Mouse (Mus musculus) stomach, embryonic 14.5 days (tissue): ENCODE data around the gene Fbxw10. TPM values are rescaled to one million over a fixed set of nuclear protein-coding genes. Genes with fewer than 3 reads are reported as not detected.

Source experiments
- ATAC-seq: fragments of 200-750 bp; cut with Nextera tagmentation; 2 replicates; pipeline ENCODE4 v1.8.0; 2017; ENCODE audit warnings: low read depth, moderate TSS enrichment; ENCODE audit not compliant: insufficient number of reproducible peaks, insufficient read depth, low FRiP score
- H3K27ac ChIP-seq: fragments of 300-500 bp; sonication (generic); 2 replicates; pipeline ENCODE4 v1.5.1; 2014; ENCODE audit warnings: mild to moderate bottlenecking, low read length, moderate library complexity, mixed read lengths
- H3K27me3 ChIP-seq: fragments of 300-500 bp; sonication (generic); 2 replicates; pipeline ENCODE4 v1.6.1; 2014; ENCODE audit warnings: low read length, control low read depth, mixed read lengths; ENCODE audit not compliant: control insufficient read depth, insufficient read depth
- H3K36me3 ChIP-seq: fragments of 300-500 bp; sonication (generic); 2 replicates; pipeline ENCODE4 v1.6.1; 2014; ENCODE audit warnings: mild to moderate bottlenecking, control low read depth, low read length, moderate library complexity, mixed read lengths; ENCODE audit not compliant: control insufficient read depth, insufficient read depth
- H3K4me1 ChIP-seq: fragments of 300-500 bp; sonication (generic); 2 replicates; pipeline ENCODE4 v1.6.1; 2014; ENCODE audit warnings: low read length, control low read depth, mixed read lengths; ENCODE audit not compliant: control insufficient read depth, insufficient read depth
- H3K4me2 ChIP-seq: fragments of 300-500 bp; sonication (generic); replicated peaks from 2 replicates; pipeline ENCODE4 v1.6.1; 2014; ENCODE audit warnings: low read depth, low read length, control low read depth
- H3K4me3 ChIP-seq: fragments of 300-500 bp; sonication (generic); 2 replicates; pipeline ENCODE4 v1.5.1; 2014; ENCODE audit warnings: low read depth, low read length, control low read depth
- H3K9ac ChIP-seq: fragments of 300-500 bp; sonication (generic); replicated peaks from 2 replicates; pipeline ENCODE4 v1.6.1; 2014; ENCODE audit warnings: low read depth, mild to moderate bottlenecking, control low read depth, low read length, moderate library complexity, mixed read lengths
- H3K9me3 ChIP-seq: fragments of 300-500 bp; sonication (generic); 2 replicates; pipeline ENCODE4 v1.6.1; 2016; ENCODE audit warnings: low read depth, low read length, control low read depth; ENCODE audit not compliant: control insufficient read depth
- WGBS: fragments of 180-500 bp; shearing (Covaris S2); extraction: QIAGEN DNeasy Blood & Tissue Kit; methylation state at CpG from one replicate; pipeline ENCODE4 v1.1.7; 2014; 5-methylcytosine and 5-hydroxymethylcytosine counted together
- polyA plus RNA-seq: library from polyadenylated mRNA; unstranded; fragments of >200 nt; fragmentation: Nextera tagmentation; extraction: Ambion mirVana; gene quantifications from 2 replicates; pipeline ENCODE4 v1.2.1, GENCODE M21; 2014

The Fbxw10 gene
- polyA plus RNA-seq, 1 experiment from 2014 or later, result 1.1 TPM

DNA sequence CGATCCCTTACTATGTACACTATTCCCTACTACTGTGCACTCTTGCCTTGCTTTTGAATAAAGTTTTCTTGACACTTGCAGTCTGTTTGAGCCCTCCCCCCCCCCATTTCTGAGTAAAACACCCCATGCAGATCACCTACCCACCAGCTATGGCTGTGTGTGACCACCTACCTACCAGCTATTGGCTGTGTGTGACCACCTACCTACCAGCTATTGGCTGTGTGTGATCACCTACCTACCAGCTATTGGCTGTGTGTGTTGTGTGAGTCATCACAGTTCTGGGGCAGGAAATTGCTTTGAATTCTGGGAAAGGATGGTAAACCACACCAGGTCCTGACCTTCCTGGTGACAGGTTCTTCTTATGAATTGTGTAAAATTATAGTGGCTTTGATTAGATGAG is 31.4 kb upstream of the Fbxw10 start:
- 73% methylated on average over 1 of the region's 1 CpGs for WGBS
- H3K36me3 ChIP-seq, result no peaks in the 10 kb centered on the region
- peaks cover 19% of the 10 kb centered on the region for H3K4me1 ChIP-seq
- no peaks in the 10 kb centered on the region for H3K9me3 ChIP-seq
- H3K9ac ChIP-seq, result no peak overlapping the region
- H3K4me3 ChIP-seq, result no peak overlapping the region
- ATAC-seq, result no peak
- no peak overlapping the region for H3K27ac ChIP-seq
- no peaks in the 10 kb centered on the region for H3K27me3 ChIP-seq
- H3K4me2 ChIP-seq, result no peak overlapping the region

DNA sequence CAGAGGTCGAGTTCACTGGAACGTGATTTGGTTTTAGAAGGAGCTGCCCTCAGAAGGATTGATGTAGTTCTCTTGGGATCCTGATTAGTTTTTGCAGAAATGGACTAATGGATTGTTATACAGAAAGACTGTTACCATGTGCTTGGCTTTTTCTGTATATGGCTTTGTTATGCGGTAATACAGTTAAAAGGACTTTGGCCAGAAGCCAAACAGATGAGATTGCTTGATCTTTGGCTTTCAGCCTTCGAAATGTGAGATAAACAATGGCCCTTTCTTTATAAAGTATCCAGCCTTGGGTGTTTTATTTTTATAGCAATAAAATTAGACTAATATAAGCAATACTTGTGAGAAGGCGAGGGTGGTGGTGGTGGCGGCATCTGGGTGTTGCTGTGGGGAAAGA is 30.3 kb upstream of the Fbxw10 start:
- Histone ChIP-seq H3K4me2 (no peak overlapping the region), H3K4me1 (peaks cover 22% of the 10 kb centered on the region), H3K27me3 (no peaks in the 10 kb centered on the region), H3K9ac (no peak overlapping the region), H3K9me3 (no peaks in the 10 kb centered on the region), H3K36me3 (no peaks in the 10 kb centered on the region), H3K4me3 (no peak overlapping the region), H3K27ac (no peak overlapping the region)
- 33% methylated on average over 6 of the region's 6 CpGs for WGBS
- no peak for ATAC-seq

- H3K27ac ChIP-seq, result no peak overlapping the region
- no peaks in the 10 kb centered on the region for H3K9me3 ChIP-seq
- H3K9ac ChIP-seq, result no peak overlapping the region
- no peak overlapping the region for H3K4me3 ChIP-seq
- no peak overlapping the region for H3K4me2 ChIP-seq
- no peak for ATAC-seq
- H3K36me3 ChIP-seq, result no peaks in the 10 kb centered on the region
- H3K27me3 ChIP-seq, result no peaks in the 10 kb centered on the region
- 89% methylated on average over 8 of the region's 8 CpGs for WGBS
- H3K4me1 ChIP-seq, result peaks cover 22% of the 10 kb centered on the region
These were observed 27.7 kb upstream of the Fbxw10 start for GRCm38 (mm10) chr11:62819059-62819686.

- under 1% methylated on average over 15 of the region's 15 CpGs for WGBS
- peak within 1 kb of the TSS; percentile 54 for H3K4me3 ChIP-seq
- ATAC-seq, result peak; percentile 74
- H3K27ac ChIP-seq, result peak within 1 kb of the TSS; percentile 74
- no peaks in the 10 kb centered on the region for H3K9me3 ChIP-seq
- peaks cover 23% of the 10 kb centered on the region for H3K4me1 ChIP-seq
- H3K36me3 ChIP-seq, result no peaks in the 10 kb centered on the region
- H3K27me3 ChIP-seq, result no peaks in the 10 kb centered on the region
- H3K9ac ChIP-seq, result peak within 1 kb of the TSS; percentile 48; the same call in 1 of the 2 replicates
- peak within 1 kb of the TSS; percentile 86 for H3K4me2 ChIP-seq
These were observed 26.8 kb upstream of the Fbxw10 start, which contains the start of gene Trim16 for GRCm38 (mm10) chr11:62820059-62820541. TSS of gene Trim16 (plus strand) at chr11:62820231.

GRCm38 (mm10) chr11:62820661-62821437 is 26.0 kb upstream of the Fbxw10 start:
- peak overlapping the region; percentile 48; the same call in 1 of the 2 replicates for H3K9ac ChIP-seq
- H3K4me3 ChIP-seq, result peak overlapping the region; percentile 54
- H3K4me2 ChIP-seq, result peak overlapping the region; percentile 86
- no peaks in the 10 kb centered on the region for H3K36me3 ChIP-seq
- H3K4me1 ChIP-seq, result peaks cover 23% of the 10 kb centered on the region
- H3K27ac ChIP-seq, result peak overlapping the region; percentile 74
- 9% methylated on average over 16 of the region's 16 CpGs for WGBS
- no peaks in the 10 kb centered on the region for H3K9me3 ChIP-seq
- peak; percentile 47; the same call in 1 of the 2 replicates for ATAC-seq
- H3K27me3 ChIP-seq, result no peaks in the 10 kb centered on the region

DNA sequence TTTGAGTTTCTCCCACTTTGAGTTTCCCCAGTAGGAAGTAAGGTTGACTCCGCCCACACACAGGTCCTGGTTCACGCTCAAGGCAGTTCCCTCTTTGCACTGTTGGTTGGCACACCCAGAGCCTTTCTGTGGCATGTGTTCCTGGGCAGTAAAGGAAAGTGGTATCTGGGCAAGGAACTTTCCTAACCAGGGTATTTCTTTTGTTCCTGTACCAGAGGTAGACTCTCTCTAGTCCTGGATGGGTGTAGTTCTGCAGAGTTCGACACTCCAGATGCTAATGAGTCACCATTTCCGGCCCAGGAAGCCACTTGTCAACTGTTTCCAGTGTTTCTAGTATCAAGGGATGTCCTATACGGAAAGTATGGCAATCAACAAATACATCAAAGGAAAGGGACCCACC is 25.0 kb upstream of the Fbxw10 start:
- no peaks in the 10 kb centered on the region for H3K9me3 ChIP-seq
- H3K36me3 ChIP-seq, result no peaks in the 10 kb centered on the region
- peak overlapping the region; percentile 17 for H3K4me3 ChIP-seq
- H3K4me2 ChIP-seq, result peak overlapping the region; percentile 86
- H3K27me3 ChIP-seq, result no peaks in the 10 kb centered on the region
- H3K27ac ChIP-seq, result peak overlapping the region; percentile 1; the same call in 1 of the 2 replicates
- H3K9ac ChIP-seq, result no peak overlapping the region
- H3K4me1 ChIP-seq, result peaks cover 19% of the 10 kb centered on the region; the same call in 1 of the 2 replicates
- no peak for ATAC-seq
- WGBS, result 52% methylated on average over 5 of the region's 5 CpGs

GRCm38 (mm10) chr11:62824211-62824610 is 22.7 kb upstream of the Fbxw10 start:
- H3K27me3 ChIP-seq, result no peaks in the 10 kb centered on the region
- no peak for ATAC-seq
- no peaks in the 10 kb centered on the region for H3K9me3 ChIP-seq
- H3K27ac ChIP-seq, result no peak overlapping the region
- no peaks in the 10 kb centered on the region for H3K36me3 ChIP-seq
- no peak overlapping the region for H3K4me3 ChIP-seq
- no peak overlapping the region for H3K4me2 ChIP-seq
- H3K4me1 ChIP-seq, result peaks cover 19% of the 10 kb centered on the region; the same call in 1 of the 2 replicates
- 69% methylated on average over 7 of the region's 7 CpGs for WGBS
- no peak overlapping the region for H3K9ac ChIP-seq

GRCm38 (mm10) chr11:62825222-62826105 is 21.4 kb upstream of the Fbxw10 start:
- Histone ChIP-seq H3K9ac (no peak overlapping the region), H3K9me3 (no peaks in the 10 kb centered on the region), H3K4me2 (0 out of 2 replicates have a peak overlapping the region, but pooled peaks have one; percentile 10), H3K36me3 (no peaks in the 10 kb centered on the region), H3K4me3 (no peak overlapping the region), H3K27ac (peak overlapping the region; percentile 61; the same call in 1 of the 2 replicates), H3K27me3 (no peaks in the 10 kb centered on the region), H3K4me1 (peaks cover 14% of the 10 kb centered on the region; the same call in 1 of the 2 replicates)
- WGBS, result 75% methylated on average over 9 of the region's 9 CpGs
- peak; percentile 63 for ATAC-seq
